Mouse (Mus musculus) R1 (cell line): Measurements from ENCODE around the gene Bfar.

Experiments
- DNase-seq: peaks from one replicate; pipeline ENCODE4 v3.0.0-alpha.2; 2018; ENCODE audit warnings: low read depth, low spot score

Gene Bfar

GRCm38 (mm10) chr16:13722937-13723336 is 51.3 kb downstream of the Bfar start:
- peak; percentile 87 for DNase-seq

GRCm38 (mm10) chr16:13727811-13728335 is 56.2 kb downstream of the Bfar start:
- peak; percentile 85 for DNase-seq

GRCm38 (mm10) chr16:13729428-13729827 is 57.8 kb downstream of the Bfar start:
- DNase-seq: no peak

- DNase-seq: peak; percentile 85
Measured at GRCm38 (mm10) chr16:13730285-13731255, 58.9 kb downstream of the Bfar start, which contains the start of gene Pla2g10. Gene Pla2g10, minus strand, starts transcription at chr16:13730983.

- peak; percentile 54 for DNase-seq
Measured at GRCm38 (mm10) chr16:13732786-13733185, 61.1 kb downstream of the Bfar start.

GRCm38 (mm10) chr16:13733518-13734137 is 62.0 kb downstream of the Bfar start:
- peak; percentile 85 for DNase-seq

GRCm38 (mm10) chr16:13735977-13736376 is 64.3 kb downstream of the Bfar start:
- DNase-seq: no peak

- DNase-seq: peak; percentile 95
Measured at GRCm38 (mm10) chr16:13739044-13739443, 67.4 kb downstream of the Bfar start.

GRCm38 (mm10) chr16:13740844-13741243 is 69.2 kb downstream of the Bfar start:
- no peak for DNase-seq

- peak; percentile 56 for DNase-seq
Measured at GRCm38 (mm10) chr16:13747708-13748107, 76.0 kb downstream of the Bfar start.

- peak; percentile 85 for DNase-seq
Measured at GRCm38 (mm10) chr16:13748124-13748523, 76.5 kb downstream of the Bfar start.

GRCm38 (mm10) chr16:13748813-13749212 is 77.2 kb downstream of the Bfar start:
- DNase-seq: peak; percentile 100

- DNase-seq: peak; percentile 95
Measured at GRCm38 (mm10) chr16:13749306-13749705, 77.6 kb downstream of the Bfar start.

- DNase-seq: peak; percentile 96
Measured at GRCm38 (mm10) chr16:13749981-13750380, 78.3 kb downstream of the Bfar start.

GRCm38 (mm10) chr16:13750626-13751025 is 79.0 kb downstream of the Bfar start:
- peak; percentile 85 for DNase-seq
